Mouse (Mus musculus) lung, postnatal 4 days (tissue): ENCODE results near the gene Mgrn1.

ENCODE experiments used
- DNase-seq, 2 experiments: peaks; one replicate each; pipeline ENCODE4 v3.0.0; 2021

Mgrn1 gene

GRCm38 (mm10) chr16:4909745-4910144 is 23.7 kb downstream of the Mgrn1 start:
- DNase-seq, result no peak

- no peak for DNase-seq
These were observed 24.7 kb downstream of the Mgrn1 start for GRCm38 (mm10) chr16:4910758-4911157.

- no peak for DNase-seq
These were observed 26.1 kb downstream of the Mgrn1 start for GRCm38 (mm10) chr16:4912074-4912648.

- peak in 1 of 2 experiments; percentile 52 for DNase-seq
These were observed 27.1 kb downstream of the Mgrn1 start for GRCm38 (mm10) chr16:4912907-4913782.

GRCm38 (mm10) chr16:4913783-4914735 is 28.0 kb downstream of the Mgrn1 start:
- peak; percentile 84 to 93 for DNase-seq

- no peak for DNase-seq
These were observed 29.9 kb downstream of the Mgrn1 start for GRCm38 (mm10) chr16:4915931-4916330.

- DNase-seq, result no peak
These were observed 30.6 kb downstream of the Mgrn1 start for GRCm38 (mm10) chr16:4916608-4917007.

GRCm38 (mm10) chr16:4920556-4920955 is 34.5 kb downstream of the Mgrn1 start:
- peak; percentile 41 to 51 for DNase-seq

- DNase-seq, result no peak
These were observed 36.4 kb downstream of the Mgrn1 start for GRCm38 (mm10) chr16:4922481-4922880.

GRCm38 (mm10) chr16:4923996-4924395 is 37.9 kb downstream of the Mgrn1 start:
- no peak for DNase-seq

GRCm38 (mm10) chr16:4927967-4928366 is 41.9 kb downstream of the Mgrn1 start:
- no peak for DNase-seq

GRCm38 (mm10) chr16:4928474-4928873 is 42.4 kb downstream of the Mgrn1 start:
- no peak for DNase-seq

- peak; percentile 38 to 80 for DNase-seq
These were observed 46.4 kb downstream of the Mgrn1 start for GRCm38 (mm10) chr16:4932429-4932828.

- no peak for DNase-seq
These were observed 49.4 kb downstream of the Mgrn1 start for GRCm38 (mm10) chr16:4935430-4935829.

GRCm38 (mm10) chr16:4935931-4936703 is 50.1 kb downstream of the Mgrn1 start:
- DNase-seq, result peak in 1 of 2 experiments; percentile 26

GRCm38 (mm10) chr16:4937351-4938190 is 51.5 kb downstream of the Mgrn1 start:
- no peak for DNase-seq

GRCm38 (mm10) chr16:4938461-4938860 is 52.4 kb downstream of the Mgrn1 start, which contains the start of gene Nudt16l1:
Gene Nudt16l1, plus strand, starts transcription at chr16:4938761.
- no peak for DNase-seq

- DNase-seq, result peak; percentile 96 to 97
These were observed 52.9 kb downstream of the Mgrn1 start for GRCm38 (mm10) chr16:4938989-4939388.

GRCm38 (mm10) chr16:4939412-4939811 is 53.4 kb downstream of the Mgrn1 start:
- peak; percentile 45 to 55 for DNase-seq

- DNase-seq, result no peak
These were observed 54.3 kb downstream of the Mgrn1 start for GRCm38 (mm10) chr16:4940311-4940850.

GRCm38 (mm10) chr16:4941016-4941415 is 55.0 kb downstream of the Mgrn1 start:
- no peak for DNase-seq
